Mouse (Mus musculus): ENCODE results near the gene Heatr5a. TPM values are rescaled to one million over a fixed set of nuclear protein-coding genes. Genes with fewer than 3 reads are reported as not detected.

Heatr5a gene
- polyA plus RNA-seq, 1 experiment from 2014 or later, result 12.7 TPM

- Histone ChIP-seq H3K36me3 (peaks cover 59% of the 10 kb centered on the region), H3K4me1 (no peaks in the 10 kb centered on the region), H3K27ac (replicated peaks) (no peak overlapping the region), H3K4me2 (replicated peaks) (no peak overlapping the region), H3K27me3 (no peaks in the 10 kb centered on the region), H3K4me3 (replicated peaks) (no peak overlapping the region), H3K9me3 (replicated peaks) (no peaks in the 10 kb centered on the region), H3K9ac (no peak overlapping the region)
- no peak for ATAC-seq (ENCODE audit: insufficient number of reproducible peaks, low FRiP score, low TSS enrichment, low read depth)
- WGBS, result 83% methylated on average over 6 of the region's 6 CpGs
These were observed 88.4 kb downstream of the Heatr5a start for GRCm38 (mm10) chr12:51882606-51883296.

GRCm38 (mm10) chr12:51881775-51882174 is 89.3 kb downstream of the Heatr5a start:
- Histone ChIP-seq H3K4me2 (replicated peaks) (no peak overlapping the region), H3K4me1 (no peaks in the 10 kb centered on the region), H3K27me3 (no peaks in the 10 kb centered on the region), H3K27ac (replicated peaks) (no peak overlapping the region), H3K9me3 (replicated peaks) (no peaks in the 10 kb centered on the region), H3K36me3 (peaks cover 64% of the 10 kb centered on the region), H3K9ac (no peak overlapping the region), H3K4me3 (replicated peaks) (no peak overlapping the region)
- ATAC-seq (ENCODE audit: insufficient number of reproducible peaks, low FRiP score, low TSS enrichment, low read depth), result no peak
- WGBS, result 90% methylated on average over 2 of the region's 2 CpGs

GRCm38 (mm10) chr12:51871446-51872144 is 99.5 kb downstream of the Heatr5a start:
- no peak for ATAC-seq (ENCODE audit: insufficient number of reproducible peaks, low FRiP score, low TSS enrichment, low read depth)
- H3K27ac ChIP-seq (replicated peaks), result no peak overlapping the region
- no peak overlapping the region for H3K9ac ChIP-seq
- no peaks in the 10 kb centered on the region for H3K9me3 ChIP-seq (replicated peaks)
- H3K4me3 ChIP-seq (replicated peaks), result no peak overlapping the region
- no peaks in the 10 kb centered on the region for H3K4me1 ChIP-seq
- WGBS, result 71% methylated on average over 11 of the region's 11 CpGs
- H3K27me3 ChIP-seq, result no peaks in the 10 kb centered on the region
- H3K4me2 ChIP-seq (replicated peaks), result no peak overlapping the region
- peaks cover 12% of the 10 kb centered on the region; the same call in 1 of the 2 replicates for H3K36me3 ChIP-seq

- WGBS, result 86% methylated on average over 3 of the region's 3 CpGs
- Histone ChIP-seq H3K9me3 (replicated peaks) (no peaks in the 10 kb centered on the region), H3K4me2 (replicated peaks) (no peak overlapping the region), H3K4me1 (peaks cover 16% of the 10 kb centered on the region), H3K27ac (replicated peaks) (no peak overlapping the region), H3K36me3 (peaks cover under 1% of the 10 kb centered on the region; the same call in 1 of the 2 replicates), H3K4me3 (replicated peaks) (no peak overlapping the region), H3K9ac (no peak overlapping the region), H3K27me3 (no peaks in the 10 kb centered on the region)
- ATAC-seq (ENCODE audit: insufficient number of reproducible peaks, low FRiP score, low TSS enrichment, low read depth), result no peak
These were observed 101.6 kb downstream of the Heatr5a start for GRCm38 (mm10) chr12:51869511-51869910.

- ATAC-seq (ENCODE audit: insufficient number of reproducible peaks, low FRiP score, low TSS enrichment, low read depth), result no peak
- H3K4me3 ChIP-seq (replicated peaks), result no peak overlapping the region
- H3K27me3 ChIP-seq, result no peaks in the 10 kb centered on the region
- H3K27ac ChIP-seq (replicated peaks), result 0 out of 2 replicates have a peak overlapping the region, but pooled peaks have one; percentile 74
- H3K9me3 ChIP-seq (replicated peaks), result no peaks in the 10 kb centered on the region
- no peaks in the 10 kb centered on the region for H3K36me3 ChIP-seq
- H3K4me2 ChIP-seq (replicated peaks), result no peak overlapping the region
- H3K9ac ChIP-seq, result no peak overlapping the region
- peaks cover 22% of the 10 kb centered on the region for H3K4me1 ChIP-seq
- WGBS, result 77% methylated on average over 8 of the region's 8 CpGs
These were observed 104.0 kb downstream of the Heatr5a start for GRCm38 (mm10) chr12:51867076-51867475.

GRCm38 (mm10) chr12:51866226-51866910 is 104.8 kb downstream of the Heatr5a start:
- peaks cover 22% of the 10 kb centered on the region for H3K4me1 ChIP-seq
- ATAC-seq (ENCODE audit: insufficient number of reproducible peaks, low FRiP score, low TSS enrichment, low read depth), result peak; percentile 48
- no peak overlapping the region for H3K9ac ChIP-seq
- WGBS, result 53% methylated on average over 13 of the region's 13 CpGs
- peak overlapping the region; percentile 74 for H3K27ac ChIP-seq (replicated peaks)
- H3K4me2 ChIP-seq (replicated peaks), result no peak overlapping the region
- H3K36me3 ChIP-seq, result no peaks in the 10 kb centered on the region
- no peaks in the 10 kb centered on the region for H3K27me3 ChIP-seq
- no peaks in the 10 kb centered on the region for H3K9me3 ChIP-seq (replicated peaks)
- no peak overlapping the region for H3K4me3 ChIP-seq (replicated peaks)

GRCm38 (mm10) chr12:51865790-51866179 is 105.3 kb downstream of the Heatr5a start:
- Histone ChIP-seq H3K9ac (no peak overlapping the region), H3K9me3 (replicated peaks) (no peaks in the 10 kb centered on the region), H3K4me3 (replicated peaks) (no peak overlapping the region), H3K36me3 (no peaks in the 10 kb centered on the region), H3K4me1 (peaks cover 22% of the 10 kb centered on the region), H3K4me2 (replicated peaks) (no peak overlapping the region), H3K27ac (replicated peaks) (peak overlapping the region; percentile 74), H3K27me3 (no peaks in the 10 kb centered on the region)
- WGBS, result 24% methylated on average over 4 of the region's 4 CpGs
- ATAC-seq (ENCODE audit: insufficient number of reproducible peaks, low FRiP score, low TSS enrichment, low read depth), result peak; percentile 77

GRCm38 (mm10) chr12:51865061-51865789 is 105.9 kb downstream of the Heatr5a start:
- Histone ChIP-seq H3K4me1 (peaks cover 22% of the 10 kb centered on the region), H3K9ac (no peak overlapping the region), H3K4me3 (replicated peaks) (no peak overlapping the region), H3K36me3 (no peaks in the 10 kb centered on the region), H3K9me3 (replicated peaks) (no peaks in the 10 kb centered on the region), H3K27ac (replicated peaks) (peak overlapping the region; percentile 74), H3K4me2 (replicated peaks) (no peak overlapping the region), H3K27me3 (no peaks in the 10 kb centered on the region)
- no peak for ATAC-seq (ENCODE audit: insufficient number of reproducible peaks, low FRiP score, low TSS enrichment, low read depth)
- WGBS, result 52% methylated on average over 9 of the region's 9 CpGs

- Histone ChIP-seq H3K9me3 (replicated peaks) (no peaks in the 10 kb centered on the region), H3K9ac (no peak overlapping the region), H3K27ac (replicated peaks) (peak overlapping the region; percentile 13; the same call in 1 of the 2 replicates), H3K27me3 (no peaks in the 10 kb centered on the region), H3K36me3 (no peaks in the 10 kb centered on the region), H3K4me1 (peaks cover 22% of the 10 kb centered on the region), H3K4me2 (replicated peaks) (no peak overlapping the region), H3K4me3 (replicated peaks) (no peak overlapping the region)
- ATAC-seq (ENCODE audit: insufficient number of reproducible peaks, low FRiP score, low TSS enrichment, low read depth), result no peak
- WGBS, result 78% methylated on average over 14 of the region's 14 CpGs
These were observed 107.8 kb downstream of the Heatr5a start for GRCm38 (mm10) chr12:51863116-51864002.
